Mouse (Mus musculus): Measurements from ENCODE around the gene Zfp59. TPM values are rescaled to one million over a fixed set of nuclear protein-coding genes. Genes with fewer than 3 reads are reported as not detected.
"Not testable (repeated sequence)": the region's sequence is repeated elsewhere in the genome, so short reads cannot be mapped to it uniquely, and the experiment has no call there.

Zfp59 gene
- polyA plus RNA-seq (2015; fragmentation: Nextera tagmentation; extraction: Ambion mirVana) = 9.1 and 10.2 TPM in 2 replicates

GRCm38 (mm10) chr7:27838323-27839249 lies at the start of gene Zfp59:
Zfp59 (plus strand) TSS chr7:27838607.
- peak within 1 kb of the TSS; percentile 73 for H3K27ac ChIP-seq
- H3K9me3 ChIP-seq = no peaks in the 10 kb centered on the region
- H3K4me1 ChIP-seq = peaks cover 6% of the 10 kb centered on the region
- WGBS = 3% methylated on average over 34 of the region's 34 CpGs
- no peaks in the 10 kb centered on the region for H3K27me3 ChIP-seq
- ATAC-seq (ENCODE audit: low FRiP score, low read depth) = peak; percentile 95
- H3K36me3 ChIP-seq = peaks cover 4% of the 10 kb centered on the region; the same call in 1 of the 2 replicates
- peak within 1 kb of the TSS; percentile 68 for H3K4me2 ChIP-seq (replicated peaks)
- peak within 1 kb of the TSS; percentile 73 for H3K9ac ChIP-seq
- peak within 1 kb of the TSS; percentile 54 for H3K4me3 ChIP-seq

GRCm38 (mm10) chr7:27789306-27789705 lies 49.1 kb upstream of the Zfp59 start:
- Histone ChIP-seq H3K9ac (no peak overlapping the region), H3K4me3 (no peak overlapping the region), H3K4me1 (no peaks in the 10 kb centered on the region), H3K27ac (no peak overlapping the region), H3K4me2 (replicated peaks) (no peak overlapping the region), H3K27me3 (no peaks in the 10 kb centered on the region), H3K9me3 (peaks cover 25% of the 10 kb centered on the region), H3K36me3 (no peaks in the 10 kb centered on the region)
- no peak for ATAC-seq (ENCODE audit: low FRiP score, low read depth)
- 79% methylated on average over 5 of the region's 5 CpGs for WGBS

GRCm38 (mm10) chr7:27793865-27794264 lies 44.5 kb upstream of the Zfp59 start:
- not testable (repeated sequence) for ATAC-seq (ENCODE audit: low FRiP score, low read depth); H3K27ac ChIP-seq; H3K36me3 ChIP-seq; H3K9me3 ChIP-seq; H3K9ac ChIP-seq; H3K4me3 ChIP-seq; H3K27me3 ChIP-seq; H3K4me1 ChIP-seq; H3K4me2 ChIP-seq (replicated peaks)
- 35% methylated on average over 3 of the region's 3 CpGs for WGBS

- Histone ChIP-seq H3K36me3 (no peaks in the 10 kb centered on the region), H3K27me3 (no peaks in the 10 kb centered on the region), H3K9ac (no peak overlapping the region), H3K27ac (no peak overlapping the region), H3K4me2 (replicated peaks) (no peak overlapping the region), H3K4me3 (no peak overlapping the region), H3K4me1 (peaks cover 7% of the 10 kb centered on the region), H3K9me3 (no peaks in the 10 kb centered on the region)
- ATAC-seq (ENCODE audit: low FRiP score, low read depth) = no peak
These were observed 43.8 kb upstream of the Zfp59 start for GRCm38 (mm10) chr7:27794566-27794965.

GRCm38 (mm10) chr7:27797906-27798811 lies 40.2 kb upstream of the Zfp59 start:
- Histone ChIP-seq H3K4me3 (no peak overlapping the region), H3K9ac (no peak overlapping the region), H3K4me2 (replicated peaks) (peak overlapping the region; percentile 41), H3K36me3 (no peaks in the 10 kb centered on the region), H3K9me3 (no peaks in the 10 kb centered on the region), H3K27me3 (no peaks in the 10 kb centered on the region), H3K27ac (no peak overlapping the region), H3K4me1 (peaks cover 7% of the 10 kb centered on the region)
- ATAC-seq (ENCODE audit: low FRiP score, low read depth) = no peak
- WGBS = 37% methylated on average over 8 of the region's 8 CpGs

GRCm38 (mm10) chr7:27801137-27801536 lies 37.3 kb upstream of the Zfp59 start:
- peaks cover 10% of the 10 kb centered on the region for H3K4me1 ChIP-seq
- H3K36me3 ChIP-seq = no peaks in the 10 kb centered on the region; the same call in 1 of the 2 replicates
- ATAC-seq (ENCODE audit: low FRiP score, low read depth) = no peak
- H3K4me2 ChIP-seq (replicated peaks) = no peak overlapping the region
- WGBS = 67% methylated on average over 2 of the region's 2 CpGs
- H3K4me3 ChIP-seq = no peak overlapping the region
- no peak overlapping the region for H3K9ac ChIP-seq
- no peaks in the 10 kb centered on the region for H3K27me3 ChIP-seq
- no peak overlapping the region for H3K27ac ChIP-seq
- no peaks in the 10 kb centered on the region for H3K9me3 ChIP-seq

- H3K4me2 ChIP-seq (replicated peaks) = no peak overlapping the region
- WGBS = 71% methylated on average over 5 of the region's 5 CpGs
- no peaks in the 10 kb centered on the region for H3K9me3 ChIP-seq
These were observed 35.4 kb upstream of the Zfp59 start for GRCm38 (mm10) chr7:27802986-27803385.

GRCm38 (mm10) chr7:27804297-27805030 lies 33.9 kb upstream of the Zfp59 start:
- under 1% methylated on average over 25 of the region's 25 CpGs for WGBS
- Histone ChIP-seq H3K4me3 (peak overlapping the region; percentile 65), H3K9ac (peak overlapping the region; percentile 75), H3K27ac (peak overlapping the region; percentile 70; the same call in 1 of the 2 replicates), H3K36me3 (peaks cover 17% of the 10 kb centered on the region), H3K9me3 (no peaks in the 10 kb centered on the region), H3K4me1 (peaks cover 3% of the 10 kb centered on the region; the same call in 1 of the 2 replicates), H3K27me3 (no peaks in the 10 kb centered on the region), H3K4me2 (replicated peaks) (peak overlapping the region; percentile 81)
- ATAC-seq (ENCODE audit: low FRiP score, low read depth) = peak; percentile 88

More at GRCm38 (mm10) chr7:27802986-27803385, 35.4 kb upstream of the Zfp59 start:
- no peaks in the 10 kb centered on the region for H3K27me3 ChIP-seq
- no peak overlapping the region for H3K9ac ChIP-seq
- H3K36me3 ChIP-seq = peaks cover 3% of the 10 kb centered on the region; the same call in 1 of the 2 replicates
- H3K27ac ChIP-seq = no peak overlapping the region
- peaks cover 9% of the 10 kb centered on the region for H3K4me1 ChIP-seq
- no peak for ATAC-seq (ENCODE audit: low FRiP score, low read depth)
- H3K4me3 ChIP-seq = no peak overlapping the region

GRCm38 (mm10) chr7:27806896-27807295 lies 31.5 kb upstream of the Zfp59 start, which contains the start of gene Zfp626:
Zfp626 (plus strand) TSS chr7:27807196.
- Histone ChIP-seq H3K4me3 (peak within 1 kb of the TSS; percentile 65; the same call in 1 of the 2 replicates), H3K36me3 (peaks cover 38% of the 10 kb centered on the region)
- not testable (repeated sequence) for H3K27ac ChIP-seq; H3K9ac ChIP-seq; ATAC-seq (ENCODE audit: low FRiP score, low read depth); H3K9me3 ChIP-seq; H3K27me3 ChIP-seq; H3K4me1 ChIP-seq; H3K4me2 ChIP-seq (replicated peaks)
- 85% methylated on average over 3 of the region's 3 CpGs for WGBS

- not testable (repeated sequence) for H3K9me3 ChIP-seq; ATAC-seq (ENCODE audit: low FRiP score, low read depth); H3K4me2 ChIP-seq (replicated peaks); H3K4me3 ChIP-seq; H3K4me1 ChIP-seq; H3K27me3 ChIP-seq; H3K27ac ChIP-seq; H3K9ac ChIP-seq
- 86% methylated on average over 7 of the region's 7 CpGs for WGBS
- H3K36me3 ChIP-seq = peaks cover 42% of the 10 kb centered on the region
These were observed 31.1 kb upstream of the Zfp59 start for GRCm38 (mm10) chr7:27807305-27807704.

- WGBS = 93% methylated on average over 7 of the region's 7 CpGs
- Histone ChIP-seq H3K27ac (no peak overlapping the region), H3K9ac (no peak overlapping the region), H3K36me3 (peaks cover 51% of the 10 kb centered on the region), H3K4me3 (no peak overlapping the region), H3K9me3 (no peaks in the 10 kb centered on the region), H3K4me1 (no peaks in the 10 kb centered on the region), H3K4me2 (replicated peaks) (no peak overlapping the region), H3K27me3 (no peaks in the 10 kb centered on the region)
- no peak for ATAC-seq (ENCODE audit: low FRiP score, low read depth)
These were observed 19.8 kb upstream of the Zfp59 start for GRCm38 (mm10) chr7:27818526-27819110.

All from limb, embryonic 13.5 days (tissue).